Mouse (Mus musculus): ENCODE measurements around the gene Tnpo2. TPM values are rescaled to one million over a fixed set of nuclear protein-coding genes. Genes with fewer than 3 reads are reported as not detected.
A peak's percentile ranks its signal among the peaks of the same experiment; 100 is the strongest.

The Tnpo2 gene
- polyA plus RNA-seq, 1 experiment from 2014 or later = 31.7 TPM

- peaks cover 18% of the 10 kb centered on the region for H3K4me1 ChIP-seq
- no peak for ATAC-seq (ENCODE audit: insufficient number of reproducible peaks, insufficient read depth, low FRiP score, low TSS enrichment)
- no peaks in the 10 kb centered on the region for H3K9me3 ChIP-seq
- no peak overlapping the region for H3K27ac ChIP-seq
- 85% methylated on average over 7 of the region's 7 CpGs for WGBS
- H3K9ac ChIP-seq = no peak overlapping the region
- peaks cover 48% of the 10 kb centered on the region for H3K36me3 ChIP-seq
- H3K4me3 ChIP-seq = no peak overlapping the region
- no peak overlapping the region for H3K4me2 ChIP-seq (replicated peaks)
- H3K27me3 ChIP-seq = no peaks in the 10 kb centered on the region
These were observed 20.7 kb downstream of the Tnpo2 start for GRCm38 (mm10) chr8:85057367-85057766.

GRCm38 (mm10) chr8:85059879-85060616, 23.3 kb downstream of the Tnpo2 start, which contains the start of gene Fbxw9:
TSS of gene Fbxw9 (plus strand) at chr8:85060055.
- under 1% methylated on average over 52 of the region's 53 CpGs for WGBS
- ATAC-seq (ENCODE audit: insufficient number of reproducible peaks, insufficient read depth, low FRiP score, low TSS enrichment) = peak; percentile 80
- H3K9me3 ChIP-seq = no peaks in the 10 kb centered on the region
- peak within 1 kb of the TSS; percentile 96 for H3K4me2 ChIP-seq (replicated peaks)
- 0 out of 2 replicates have a peak within 1 kb of the TSS, but pooled peaks have one; percentile 9 for H3K27ac ChIP-seq
- H3K27me3 ChIP-seq = no peaks in the 10 kb centered on the region
- peaks cover 32% of the 10 kb centered on the region for H3K36me3 ChIP-seq
- peak within 1 kb of the TSS; percentile 66 for H3K9ac ChIP-seq
- H3K4me1 ChIP-seq = peaks cover 18% of the 10 kb centered on the region
- H3K4me3 ChIP-seq = peak within 1 kb of the TSS; percentile 84

- H3K9ac ChIP-seq = no peak overlapping the region
- H3K4me1 ChIP-seq = peaks cover 18% of the 10 kb centered on the region
- no peaks in the 10 kb centered on the region for H3K9me3 ChIP-seq
- ATAC-seq (ENCODE audit: insufficient number of reproducible peaks, insufficient read depth, low FRiP score, low TSS enrichment) = no peak
- no peak overlapping the region for H3K4me2 ChIP-seq (replicated peaks)
- WGBS = 94% methylated on average over 4 of the region's 4 CpGs
- peaks cover 28% of the 10 kb centered on the region; the same call in 1 of the 2 replicates for H3K36me3 ChIP-seq
- no peak overlapping the region for H3K4me3 ChIP-seq
- H3K27ac ChIP-seq = no peak overlapping the region
- no peaks in the 10 kb centered on the region for H3K27me3 ChIP-seq
These were observed 25.9 kb downstream of the Tnpo2 start for GRCm38 (mm10) chr8:85062603-85063002.

GRCm38 (mm10) chr8:85065213-85065612, 28.5 kb downstream of the Tnpo2 start:
- Histone ChIP-seq H3K27me3 (no peaks in the 10 kb centered on the region), H3K36me3 (peaks cover 32% of the 10 kb centered on the region), H3K4me2 (replicated peaks) (no peak overlapping the region), H3K27ac (no peak overlapping the region), H3K4me1 (peaks cover 18% of the 10 kb centered on the region), H3K9me3 (no peaks in the 10 kb centered on the region), H3K9ac (no peak overlapping the region), H3K4me3 (no peak overlapping the region)
- WGBS = 34% methylated on average over 2 of the region's 2 CpGs
- no peak for ATAC-seq (ENCODE audit: insufficient number of reproducible peaks, insufficient read depth, low FRiP score, low TSS enrichment)

GRCm38 (mm10) chr8:85067155-85067554, 30.4 kb downstream of the Tnpo2 start:
- Histone ChIP-seq H3K36me3 (peaks cover 32% of the 10 kb centered on the region), H3K27me3 (no peaks in the 10 kb centered on the region), H3K4me2 (replicated peaks) (no peak overlapping the region), H3K9me3 (no peaks in the 10 kb centered on the region), H3K4me1 (no peaks in the 10 kb centered on the region), H3K4me3 (no peak overlapping the region), H3K9ac (no peak overlapping the region), H3K27ac (no peak overlapping the region)
- WGBS = 96% methylated on average over 2 of the region's 2 CpGs
- ATAC-seq (ENCODE audit: insufficient number of reproducible peaks, insufficient read depth, low FRiP score, low TSS enrichment) = no peak

- Histone ChIP-seq H3K4me2 (replicated peaks) (no peak within 1 kb of the TSS), H3K27ac (no peak within 1 kb of the TSS), H3K36me3 (peaks cover 25% of the 10 kb centered on the region), H3K27me3 (no peaks in the 10 kb centered on the region), H3K9ac (no peak within 1 kb of the TSS), H3K4me3 (no peak within 1 kb of the TSS), H3K9me3 (no peaks in the 10 kb centered on the region), H3K4me1 (no peaks in the 10 kb centered on the region)
- ATAC-seq (ENCODE audit: insufficient number of reproducible peaks, insufficient read depth, low FRiP score, low TSS enrichment) = no peak
These were observed 31.3 kb downstream of the Tnpo2 start, which contains the start of gene Gm5741 for GRCm38 (mm10) chr8:85067982-85068381. TSS of gene Gm5741 (minus strand) at chr8:85067982.

- no peak for ATAC-seq (ENCODE audit: insufficient number of reproducible peaks, insufficient read depth, low FRiP score, low TSS enrichment)
- 81% methylated on average over 5 of the region's 5 CpGs for WGBS
- Histone ChIP-seq H3K27ac (peak overlapping the region; percentile 96; the same call in 1 of the 2 replicates), H3K4me3 (peak overlapping the region; percentile 91), H3K27me3 (no peaks in the 10 kb centered on the region), H3K36me3 (peaks cover 39% of the 10 kb centered on the region), H3K9ac (no peak overlapping the region; the same call in 1 of the 2 replicates), H3K4me1 (no peaks in the 10 kb centered on the region), H3K4me2 (replicated peaks) (peak overlapping the region; percentile 68), H3K9me3 (no peaks in the 10 kb centered on the region)
These were observed 34.3 kb downstream of the Tnpo2 start for GRCm38 (mm10) chr8:85071041-85071440.

- H3K27me3 ChIP-seq = no peaks in the 10 kb centered on the region
- H3K4me3 ChIP-seq = peak within 1 kb of the TSS; percentile 91
- H3K36me3 ChIP-seq = peaks cover 39% of the 10 kb centered on the region
- peak within 1 kb of the TSS; percentile 83 for H3K9ac ChIP-seq
- peak; percentile 80 for ATAC-seq (ENCODE audit: insufficient number of reproducible peaks, insufficient read depth, low FRiP score, low TSS enrichment)
- H3K4me2 ChIP-seq (replicated peaks) = peak within 1 kb of the TSS; percentile 68
- WGBS = under 1% methylated on average over 68 of the region's 68 CpGs
- H3K4me1 ChIP-seq = no peaks in the 10 kb centered on the region
- H3K9me3 ChIP-seq = no peaks in the 10 kb centered on the region
- H3K27ac ChIP-seq = peak within 1 kb of the TSS; percentile 96
These were observed 35.0 kb downstream of the Tnpo2 start, which contains the start of gene Dhps for GRCm38 (mm10) chr8:85071514-85072281. TSS of gene Dhps (plus strand) at chr8:85071757.

- H3K4me2 ChIP-seq (replicated peaks) = peak overlapping the region; percentile 68
- ATAC-seq (ENCODE audit: insufficient number of reproducible peaks, insufficient read depth, low FRiP score, low TSS enrichment) = no peak; the same call in 1 of the 2 replicates
- H3K36me3 ChIP-seq = peaks cover 35% of the 10 kb centered on the region
- no peaks in the 10 kb centered on the region for H3K4me1 ChIP-seq
- H3K9me3 ChIP-seq = no peaks in the 10 kb centered on the region
- peak overlapping the region; percentile 96 for H3K27ac ChIP-seq
- no peaks in the 10 kb centered on the region for H3K27me3 ChIP-seq
- peak overlapping the region; percentile 83 for H3K9ac ChIP-seq
- H3K4me3 ChIP-seq = peak overlapping the region; percentile 91
- 44% methylated on average over 9 of the region's 9 CpGs for WGBS
These were observed 35.7 kb downstream of the Tnpo2 start for GRCm38 (mm10) chr8:85072364-85072929.

GRCm38 (mm10) chr8:85073041-85073612, 36.4 kb downstream of the Tnpo2 start:
- H3K36me3 ChIP-seq = peaks cover 35% of the 10 kb centered on the region
- no peak overlapping the region for H3K27ac ChIP-seq
- no peaks in the 10 kb centered on the region for H3K9me3 ChIP-seq
- 94% methylated on average over 15 of the region's 15 CpGs for WGBS
- H3K27me3 ChIP-seq = no peaks in the 10 kb centered on the region
- H3K4me2 ChIP-seq (replicated peaks) = peak overlapping the region; percentile 68; the same call in 1 of the 2 replicates
- H3K4me3 ChIP-seq = no peak overlapping the region
- H3K4me1 ChIP-seq = no peaks in the 10 kb centered on the region
- no peak overlapping the region for H3K9ac ChIP-seq
- ATAC-seq (ENCODE audit: insufficient number of reproducible peaks, insufficient read depth, low FRiP score, low TSS enrichment) = no peak

- H3K36me3 ChIP-seq = peaks cover 35% of the 10 kb centered on the region
- H3K27me3 ChIP-seq = no peaks in the 10 kb centered on the region
- WGBS = 82% methylated on average over 10 of the region's 10 CpGs
- H3K9ac ChIP-seq = no peak overlapping the region
- H3K4me1 ChIP-seq = no peaks in the 10 kb centered on the region
- H3K4me2 ChIP-seq (replicated peaks) = no peak overlapping the region
- H3K4me3 ChIP-seq = no peak overlapping the region
- no peak for ATAC-seq (ENCODE audit: insufficient number of reproducible peaks, insufficient read depth, low FRiP score, low TSS enrichment)
- no peaks in the 10 kb centered on the region for H3K9me3 ChIP-seq
- no peak overlapping the region for H3K27ac ChIP-seq
These were observed 37.5 kb downstream of the Tnpo2 start for GRCm38 (mm10) chr8:85074167-85074566.

Data from embryonic facial prominence, embryonic 12.5 days (tissue).